17 mouse cellular contexts compared by ENCODE assay signal in genomic region chr15:89465052-89465451, GRCm38 (mm10). TPM values are rescaled to one million over a fixed set of nuclear protein-coding genes. Genes with fewer than 3 reads are reported as not detected.
A peak's percentile ranks its signal among the peaks of the same experiment; 100 is the strongest.
DNase-seq lines count a peak whose midpoint lies in the region; ATAC-seq and TF ChIP-seq lines count a peak whose summit lies in the region.
"Had no signal": no experiment of that assay in that cellular context is flagged by ENCODE, and none has a peak within 500 bp of the region (broad histone marks: within the 10 kb centered on the region; RNA-seq: fewer than 3 reads in every experiment).

No protein-coding gene starts in this region.

- H3K36me3 ChIP-seq in midbrain, embryonic 13.5 days = peaks cover 34% of the 10 kb centered on the region
- peaks cover 6% of the 10 kb centered on the region; the same call in 1 of the 2 replicates for H3K36me3 ChIP-seq in midbrain, embryonic 11.5 days (ENCODE audit: control insufficient read depth, insufficient read depth, low read length)
- H3K36me3 ChIP-seq in hindbrain, postnatal 0 days (ENCODE audit: insufficient read depth, low read length) = peaks cover 18% of the 10 kb centered on the region; the same call in 1 of the 2 replicates
- H3K36me3 ChIP-seq: G1E; limb, embryonic 13.5 days; stomach, embryonic 15.5 days had no signal

- 0% methylated on average over 1 of the region's 1 CpGs for WGBS in midbrain, embryonic 13.5 days
- 4% methylated on average over 1 of the region's 1 CpGs for WGBS in midbrain, embryonic 11.5 days
- WGBS in hindbrain, postnatal 0 days = 0% methylated on average over 1 of the region's 1 CpGs

- H3K27me3 ChIP-seq in midbrain, embryonic 13.5 days = no peaks in the 10 kb centered on the region
- H3K27me3 ChIP-seq in midbrain, embryonic 11.5 days (ENCODE audit: control insufficient read depth, insufficient read depth, low read length) = no peaks in the 10 kb centered on the region
- no peaks in the 10 kb centered on the region for H3K27me3 ChIP-seq in hindbrain, postnatal 0 days (ENCODE audit: insufficient read depth, low read length)
- H3K27me3 ChIP-seq: stomach, embryonic 15.5 days had no signal

- peak; percentile 50 for DNase-seq in cerebellum, adult 9-10 months
- no peak for DNase-seq in cerebellum, adult 11 months
- no peak for DNase-seq in midbrain, embryonic 11.5 days (ENCODE audit: low spot score, missing footprints)
- peak; percentile 71 for DNase-seq in hindbrain, postnatal 0 days (ENCODE audit: low spot score)
- no peak for DNase-seq in frontal cortex, postnatal 14 days (ENCODE audit: low spot score in 2 of 2)
- DNase-seq in thymus, postnatal 0 days (ENCODE audit: low spot score) = no peak
- DNase-seq in lung, postnatal 10 days = no peak
- DNase-seq: heart, postnatal 14 days; kidney, adult 8-10 months; lung, embryonic 14.5 days; right cerebral cortex, postnatal 25 days had no signal

- H3K9me3 ChIP-seq in midbrain, embryonic 13.5 days = no peaks in the 10 kb centered on the region
- no peaks in the 10 kb centered on the region for H3K9me3 ChIP-seq in midbrain, embryonic 11.5 days (ENCODE audit: control insufficient read depth, low read length)
- no peaks in the 10 kb centered on the region for H3K9me3 ChIP-seq in hindbrain, postnatal 0 days (ENCODE audit: low read length)
- H3K9me3 ChIP-seq: G1E; limb, embryonic 13.5 days; stomach, embryonic 15.5 days had no signal

- H3K4me2 ChIP-seq in midbrain, embryonic 13.5 days (replicated peaks) = no peak overlapping the region
- no peak overlapping the region for H3K4me2 ChIP-seq in midbrain, embryonic 11.5 days
- no peak overlapping the region for H3K4me2 ChIP-seq in hindbrain, postnatal 0 days (ENCODE audit: low read depth, low read length)
- H3K4me2 ChIP-seq: limb, embryonic 13.5 days; lung, embryonic 14.5 days; stomach, embryonic 15.5 days had no signal

- H3K27ac ChIP-seq in midbrain, embryonic 13.5 days = peak overlapping the region; percentile 8
- no peak overlapping the region for H3K27ac ChIP-seq in midbrain, embryonic 11.5 days (ENCODE audit: low read depth, low read length)
- H3K27ac ChIP-seq in hindbrain, postnatal 0 days = no peak overlapping the region
- H3K27ac ChIP-seq: limb, embryonic 13.5 days; stomach, embryonic 15.5 days had no signal

- no peak for TF ChIP-seq CTCF in hindbrain, postnatal 0 days (IDR thresholded peaks at IDR 0.05; ENCODE audit: low read depth)

- ATAC-seq in midbrain, embryonic 13.5 days = peak; percentile 73
- ATAC-seq in midbrain, embryonic 11.5 days (ENCODE audit: low FRiP score) = no peak
- peak; percentile 66 for ATAC-seq in hindbrain, postnatal 0 days

- no peak overlapping the region for H3K4me3 ChIP-seq in midbrain, embryonic 13.5 days (replicated peaks)
- H3K4me3 ChIP-seq in midbrain, embryonic 11.5 days (ENCODE audit: low read depth, low read length) = no peak overlapping the region
- no peak overlapping the region for H3K4me3 ChIP-seq in hindbrain, postnatal 0 days (ENCODE audit: low read length)
- H3K4me3 ChIP-seq: erythroblast, embryonic 14.5 days; limb, embryonic 13.5 days; stomach, embryonic 15.5 days had no signal

- peaks cover 11% of the 10 kb centered on the region for H3K4me1 ChIP-seq in midbrain, embryonic 13.5 days (replicated peaks)
- H3K4me1 ChIP-seq in midbrain, embryonic 11.5 days (ENCODE audit: control insufficient read depth, insufficient read depth, low read length) = no peaks in the 10 kb centered on the region
- no peaks in the 10 kb centered on the region for H3K4me1 ChIP-seq in hindbrain, postnatal 0 days (ENCODE audit: insufficient read depth, low read length)
- H3K4me1 ChIP-seq: limb, embryonic 13.5 days; stomach, embryonic 15.5 days had no signal

- no peak overlapping the region for H3K9ac ChIP-seq in midbrain, embryonic 13.5 days (replicated peaks)
- no peak overlapping the region for H3K9ac ChIP-seq in midbrain, embryonic 11.5 days (ENCODE audit: low read length)
- H3K9ac ChIP-seq in hindbrain, postnatal 0 days (replicated peaks; ENCODE audit: low read length) = no peak overlapping the region
- H3K9ac ChIP-seq: limb, embryonic 13.5 days; lung, embryonic 14.5 days; stomach, embryonic 15.5 days had no signal

RNA-seq across cellular contexts. Expression of gene Mapk8ip2, which starts 11.3 kb away (rescaled TPM):
- polyA plus RNA-seq in midbrain, embryonic 13.5 days (2015; fragmentation: Nextera tagmentation; extraction: Ambion mirVana) = 72.9 and 75.9 TPM in 2 replicates
- polyA plus RNA-seq in midbrain, embryonic 11.5 days (2014; fragmentation: Nextera tagmentation; extraction: Ambion mirVana) = 23.6 TPM in 2 replicates
- total RNA-seq in hindbrain, postnatal 0 days (2014; rRNA removed) = 101 and 108 TPM in 2 replicates
- polyA plus RNA-seq in hindbrain, postnatal 0 days (2015; fragmentation: Nextera tagmentation; extraction: Ambion mirVana) = 64.7 and 67.8 TPM in 2 replicates
- 0.08 TPM in 1 of 2 replicates, not detected in the other for polyA plus RNA-seq in thymus, postnatal 0 days (2015; fragmentation: Nextera tagmentation; extraction: Ambion mirVana)
- polyA plus RNA-seq: erythroblast, embryonic 14.5 days; G1E had no signal

RNA-seq across cellular contexts. Expression of gene Arsa, which starts 12.2 kb away (rescaled TPM):
- polyA plus RNA-seq in midbrain, embryonic 13.5 days (2015; fragmentation: Nextera tagmentation; extraction: Ambion mirVana) = 16.7 and 17.6 TPM in 2 replicates
- polyA plus RNA-seq in midbrain, embryonic 11.5 days (2014; fragmentation: Nextera tagmentation; extraction: Ambion mirVana) = 7.4 and 9.4 TPM in 2 replicates
- 34.6 and 35.8 TPM in 2 replicates for total RNA-seq in hindbrain, postnatal 0 days (2014; rRNA removed)
- polyA plus RNA-seq in hindbrain, postnatal 0 days (2015; fragmentation: Nextera tagmentation; extraction: Ambion mirVana) = 28.5 and 28.9 TPM in 2 replicates
- polyA plus RNA-seq in thymus, postnatal 0 days (2015; fragmentation: Nextera tagmentation; extraction: Ambion mirVana) = 9.0 and 9.4 TPM in 2 replicates

RNA-seq across cellular contexts. Expression of gene Shank3, which starts 34.4 kb away (rescaled TPM):
- polyA plus RNA-seq in midbrain, embryonic 13.5 days (2015; fragmentation: Nextera tagmentation; extraction: Ambion mirVana) = 13.3 and 14.8 TPM in 2 replicates
- 2.2 TPM in 2 replicates for polyA plus RNA-seq in midbrain, embryonic 11.5 days (2014; fragmentation: Nextera tagmentation; extraction: Ambion mirVana)
- 43.6 and 61.8 TPM in 2 replicates for total RNA-seq in hindbrain, postnatal 0 days (2014; rRNA removed)
- polyA plus RNA-seq in hindbrain, postnatal 0 days (2015; fragmentation: Nextera tagmentation; extraction: Ambion mirVana) = 7.1 and 8.7 TPM in 2 replicates
- 0.23 and 0.39 TPM in 2 replicates for polyA plus RNA-seq in thymus, postnatal 0 days (2015; fragmentation: Nextera tagmentation; extraction: Ambion mirVana)

RNA-seq across cellular contexts. Expression of gene Chkb, which starts 35.3 kb away (rescaled TPM):
- 79.7 and 81.4 TPM in 2 replicates for polyA plus RNA-seq in midbrain, embryonic 13.5 days (2015; fragmentation: Nextera tagmentation; extraction: Ambion mirVana)
- polyA plus RNA-seq in midbrain, embryonic 11.5 days (2014; fragmentation: Nextera tagmentation; extraction: Ambion mirVana) = 48.3 and 49.6 TPM in 2 replicates
- 57.6 and 65.4 TPM in 2 replicates for total RNA-seq in hindbrain, postnatal 0 days (2014; rRNA removed)
- polyA plus RNA-seq in hindbrain, postnatal 0 days (2015; fragmentation: Nextera tagmentation; extraction: Ambion mirVana) = 105 and 109 TPM in 2 replicates
- 62.6 and 70.8 TPM in 2 replicates for polyA plus RNA-seq in thymus, postnatal 0 days (2015; fragmentation: Nextera tagmentation; extraction: Ambion mirVana)

RNA-seq across cellular contexts. Expression of gene Gm44502, which starts 35.6 kb away (rescaled TPM):
- polyA plus RNA-seq in midbrain, embryonic 13.5 days (2015; fragmentation: Nextera tagmentation; extraction: Ambion mirVana) = not detected in 2 replicates
- not detected in 2 replicates for polyA plus RNA-seq in midbrain, embryonic 11.5 days (2014; fragmentation: Nextera tagmentation; extraction: Ambion mirVana)
- 1.6 and 1.8 TPM in 2 replicates for total RNA-seq in hindbrain, postnatal 0 days (2014; rRNA removed)
- polyA plus RNA-seq in hindbrain, postnatal 0 days (2015; fragmentation: Nextera tagmentation; extraction: Ambion mirVana) = not detected in 2 replicates
- polyA plus RNA-seq in thymus, postnatal 0 days (2015; fragmentation: Nextera tagmentation; extraction: Ambion mirVana) = not detected in 2 replicates
- total RNA-seq: layer of hippocampus, adult 8-10 months had no signal
- polyA plus RNA-seq: limb, embryonic 13.5 days; lung, embryonic 14.5 days; stomach, embryonic 15.5 days had no signal

Comparison
In these comparisons a context has a peak if more than half of its experiments do, and no peak if none do; other contexts are left out.
1. DNase-seq: peak in cerebellum, adult 9-10 months (single experiment) and hindbrain, postnatal 0 days (single experiment); none in cerebellum, adult 11 months (single experiment), midbrain, embryonic 11.5 days (single experiment), frontal cortex, postnatal 14 days (0 of 2), thymus, postnatal 0 days (single experiment) and lung, postnatal 10 days (single experiment).
2. RNA of gene Mapk8ip2, which starts 11.3 kb away (polyA plus RNA-seq): 72.9 to 75.9 TPM in midbrain, embryonic 13.5 days, 64.7 to 67.8 TPM in hindbrain, postnatal 0 days and 23.6 TPM in midbrain, embryonic 11.5 days; 0.08 TPM in thymus, postnatal 0 days; every median in the first group is over 10 times any median in the second.